23 mouse cellular contexts compared by ENCODE assay signal in genomic region chr6:53644056-53644455, GRCm38 (mm10).
"Had no signal": no experiment of that assay in that cellular context is flagged by ENCODE, and none has a peak within 500 bp of the region (broad histone marks: within the 10 kb centered on the region; RNA-seq: fewer than 3 reads in every experiment).

No protein-coding gene starts in this region.

- H3K9me3 ChIP-seq: limb, embryonic 12.5 days; liver, embryonic 12.5 days; liver, embryonic 15.5 days; lung, embryonic 15.5 days; megakaryocyte, embryonic 14.5 days; midbrain, embryonic 12.5 days; neural tube, embryonic 13.5 days had no signal

- H3K27me3 ChIP-seq: limb, embryonic 12.5 days; liver, embryonic 12.5 days; liver, embryonic 15.5 days; lung, embryonic 15.5 days; midbrain, embryonic 12.5 days; neural tube, embryonic 13.5 days had no signal

- H3K4me1 ChIP-seq: liver, embryonic 12.5 days; liver, embryonic 15.5 days; megakaryocyte, embryonic 14.5 days had no signal

- H3K27ac ChIP-seq: kidney, postnatal 0 days; layer of hippocampus, adult 2 months; left cerebral cortex, adult 2 months; limb, embryonic 12.5 days; liver, embryonic 12.5 days; liver, embryonic 15.5 days; lung, embryonic 15.5 days; midbrain, embryonic 12.5 days; neural tube, embryonic 13.5 days had no signal

- H3K9ac ChIP-seq: limb, embryonic 12.5 days; liver, embryonic 12.5 days; liver, embryonic 15.5 days; lung, embryonic 15.5 days; midbrain, embryonic 12.5 days; neural tube, embryonic 13.5 days had no signal

- DNase-seq: kidney, adult 2 months; kidney, postnatal 25 days; layer of hippocampus, adult 9-11 months; layer of hippocampus, postnatal 36 days; liver; lung, adult 18-20 months; lung, postnatal 10 days; lung, postnatal 36 days; thymus, adult 2 months; thymus, postnatal 14 days; thymus, postnatal 4 days had no signal

- ATAC-seq: intestine, postnatal 0 days; liver, embryonic 12.5 days had no signal

- H3K4me2 ChIP-seq: limb, embryonic 12.5 days; liver, embryonic 12.5 days; liver, embryonic 15.5 days; lung, embryonic 15.5 days; midbrain, embryonic 12.5 days; neural tube, embryonic 13.5 days had no signal

- H3K36me3 ChIP-seq: liver, embryonic 12.5 days; liver, embryonic 15.5 days; lung, embryonic 15.5 days; midbrain, embryonic 12.5 days; neural tube, embryonic 13.5 days had no signal

- H3K4me3 ChIP-seq: layer of hippocampus, adult 2 months; left cerebral cortex, adult 2 months; limb, embryonic 12.5 days; liver, embryonic 12.5 days; liver, embryonic 15.5 days; lung, embryonic 15.5 days; megakaryocyte, embryonic 14.5 days; midbrain, embryonic 12.5 days; myocyte; neural tube, embryonic 13.5 days had no signal
